Mouse (Mus musculus): ENCODE measurements around the gene Adamts9.

DNA sequence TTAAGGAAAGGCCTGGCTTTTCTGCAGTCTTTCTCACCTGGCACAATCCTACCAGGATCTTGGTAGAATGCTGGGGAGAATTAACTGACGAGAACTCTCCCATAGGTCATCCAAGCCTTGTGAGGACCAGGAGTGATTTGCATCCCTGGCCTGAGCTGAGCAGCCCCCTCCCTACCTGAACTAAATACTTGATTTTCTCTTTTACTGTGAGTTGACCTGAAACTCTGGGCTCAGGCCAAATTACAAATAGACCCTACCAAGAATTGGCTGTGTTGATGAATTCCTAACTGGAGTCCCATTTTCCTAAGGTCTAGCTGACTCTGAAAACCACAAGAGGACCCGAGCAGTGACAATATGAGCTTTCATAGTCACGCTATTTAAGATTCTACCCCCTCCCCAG lies 25.4 kb upstream of the Adamts9 start:
- TF ChIP-seq ZNF384 (IDR thresholded peaks at IDR 0.05; ENCODE audit: low read depth, low read length), result no peak
- no peak for TF ChIP-seq ZC3H11A (IDR thresholded peaks at IDR 0.05; ENCODE audit: borderline replicate concordance, low read depth, low read length)
- TF ChIP-seq CHD2 (IDR thresholded peaks at IDR 0.05; ENCODE audit: low read depth, low read length), result no peak

Measured in ES-E14 (cell line).